In genomic region chr14:25727149-25727510, GRCm38 (mm10) we compare ENCODE assay signal across 13 mouse cellular contexts. TPM values are rescaled to one million over a fixed set of nuclear protein-coding genes. Genes with fewer than 3 reads are reported as not detected.
DNase-seq lines count a peak whose midpoint lies in the region; ATAC-seq and TF ChIP-seq lines count a peak whose summit lies in the region.
"Had no signal": no experiment of that assay in that cellular context is flagged by ENCODE, and none has a peak within 500 bp of the region (broad histone marks: within the 10 kb centered on the region; RNA-seq: fewer than 3 reads in every experiment).

No protein-coding gene starts in this region.

- H3K4me2 ChIP-seq in hindbrain, embryonic 14.5 days (replicated peaks) = no peak overlapping the region
- no peak overlapping the region for H3K4me2 ChIP-seq in stomach, embryonic 16.5 days (ENCODE audit: low read depth, low read length)
- no peak overlapping the region for H3K4me2 ChIP-seq in stomach, postnatal 0 days (replicated peaks; ENCODE audit: low read depth)
- H3K4me2 ChIP-seq in heart, embryonic 15.5 days = no peak overlapping the region
- H3K4me2 ChIP-seq in midbrain, embryonic 15.5 days = no peak overlapping the region
- H3K4me2 ChIP-seq: liver, embryonic 15.5 days; midbrain, embryonic 12.5 days had no signal

- peaks cover 38% of the 10 kb centered on the region for H3K4me1 ChIP-seq in hindbrain, embryonic 10.5 days (replicated peaks)
- peaks cover 11% of the 10 kb centered on the region; the same call in 1 of the 2 replicates for H3K4me1 ChIP-seq in hindbrain, embryonic 14.5 days (replicated peaks; ENCODE audit: control insufficient read depth, insufficient read depth, low read length)
- peaks cover 23% of the 10 kb centered on the region for H3K4me1 ChIP-seq in stomach, embryonic 16.5 days (ENCODE audit: control insufficient read depth, insufficient read depth, low read length)
- peaks cover 9% of the 10 kb centered on the region for H3K4me1 ChIP-seq in stomach, postnatal 0 days (replicated peaks; ENCODE audit: control insufficient read depth, insufficient read depth)
- H3K4me1 ChIP-seq in heart, embryonic 15.5 days (replicated peaks) = peaks cover 37% of the 10 kb centered on the region
- peaks cover 10% of the 10 kb centered on the region; the same call in 1 of the 2 replicates for H3K4me1 ChIP-seq in midbrain, embryonic 15.5 days

- TF ChIP-seq CTCF in stomach, postnatal 0 days (IDR thresholded peaks at IDR 0.05; ENCODE audit: low read depth) = no peak

- H3K27ac ChIP-seq in hindbrain, embryonic 10.5 days = peak overlapping the region; percentile 35; the same call in 1 of the 2 replicates
- no peak overlapping the region for H3K27ac ChIP-seq in hindbrain, embryonic 14.5 days
- H3K27ac ChIP-seq in stomach, embryonic 16.5 days (ENCODE audit: low read length) = peak overlapping the region; percentile 23; the same call in 1 of the 2 replicates
- H3K27ac ChIP-seq in stomach, postnatal 0 days (replicated peaks) = no peak overlapping the region
- H3K27ac ChIP-seq in heart, embryonic 15.5 days = 0 out of 2 replicates have a peak overlapping the region, but pooled peaks have one; percentile 7
- H3K27ac ChIP-seq in midbrain, embryonic 15.5 days = no peak overlapping the region
- H3K27ac ChIP-seq: liver, embryonic 15.5 days; midbrain, embryonic 12.5 days had no signal

- no peak overlapping the region for H3K4me3 ChIP-seq in hindbrain, embryonic 10.5 days
- H3K4me3 ChIP-seq in hindbrain, embryonic 14.5 days (replicated peaks; ENCODE audit: low read length) = no peak overlapping the region
- H3K4me3 ChIP-seq in stomach, embryonic 16.5 days (replicated peaks; ENCODE audit: low read length) = no peak overlapping the region
- no peak overlapping the region for H3K4me3 ChIP-seq in stomach, postnatal 0 days (ENCODE audit: low read depth, low read length)
- H3K4me3 ChIP-seq in heart, embryonic 15.5 days = no peak overlapping the region
- H3K4me3 ChIP-seq in midbrain, embryonic 15.5 days = no peak overlapping the region
- H3K4me3 ChIP-seq: liver, embryonic 15.5 days; midbrain, embryonic 12.5 days had no signal

- TF ChIP-seq EP300 in stomach, postnatal 0 days (optimal IDR thresholded peaks at IDR 0.05) = no peak

- 66% methylated on average over 5 of the region's 5 CpGs for WGBS in hindbrain, embryonic 10.5 days
- 75% methylated on average over 5 of the region's 5 CpGs for WGBS in hindbrain, embryonic 14.5 days
- WGBS in stomach, embryonic 16.5 days = 80% methylated on average over 5 of the region's 5 CpGs
- WGBS in stomach, postnatal 0 days = 76% methylated on average over 5 of the region's 5 CpGs
- WGBS in heart, embryonic 15.5 days = 65% methylated on average over 5 of the region's 5 CpGs
- 87% methylated on average over 5 of the region's 5 CpGs for WGBS in midbrain, embryonic 15.5 days

- no peaks in the 10 kb centered on the region for H3K36me3 ChIP-seq in hindbrain, embryonic 10.5 days
- H3K36me3 ChIP-seq in hindbrain, embryonic 14.5 days (replicated peaks; ENCODE audit: control insufficient read depth, insufficient read depth) = no peaks in the 10 kb centered on the region
- no peaks in the 10 kb centered on the region for H3K36me3 ChIP-seq in stomach, embryonic 16.5 days (ENCODE audit: control insufficient read depth, insufficient read depth, low read length)
- H3K36me3 ChIP-seq in stomach, postnatal 0 days (ENCODE audit: control insufficient read depth, insufficient read depth, low read length) = no peaks in the 10 kb centered on the region
- no peaks in the 10 kb centered on the region for H3K36me3 ChIP-seq in heart, embryonic 15.5 days
- no peaks in the 10 kb centered on the region for H3K36me3 ChIP-seq in midbrain, embryonic 15.5 days (replicated peaks)
- H3K36me3 ChIP-seq: liver, embryonic 15.5 days; midbrain, embryonic 12.5 days had no signal

- ATAC-seq in hindbrain, embryonic 14.5 days (ENCODE audit: low FRiP score) = no peak
- 0 out of 2 replicates have a peak, but pooled peaks have one; percentile 26 for ATAC-seq in stomach, embryonic 16.5 days (ENCODE audit: insufficient read depth, low FRiP score)
- no peak for ATAC-seq in stomach, postnatal 0 days (ENCODE audit: low FRiP score, low TSS enrichment)
- no peak for ATAC-seq in heart, embryonic 15.5 days (replicated peaks; ENCODE audit: insufficient number of reproducible peaks, insufficient read depth, low FRiP score, low read depth)
- no peak for ATAC-seq in erythroblast, adult 5-6 weeks (replicated peaks; ENCODE audit: low FRiP score, poor library complexity, severe bottlenecking)
- no peak for ATAC-seq in midbrain, embryonic 15.5 days (replicated peaks)

- H3K9me3 ChIP-seq in hindbrain, embryonic 10.5 days = no peaks in the 10 kb centered on the region
- H3K9me3 ChIP-seq in hindbrain, embryonic 14.5 days (ENCODE audit: control insufficient read depth, low read length) = no peaks in the 10 kb centered on the region
- H3K9me3 ChIP-seq in stomach, embryonic 16.5 days (replicated peaks; ENCODE audit: control insufficient read depth, low read length) = no peaks in the 10 kb centered on the region
- H3K9me3 ChIP-seq in stomach, postnatal 0 days (ENCODE audit: control insufficient read depth, low read length) = no peaks in the 10 kb centered on the region
- no peaks in the 10 kb centered on the region for H3K9me3 ChIP-seq in heart, embryonic 15.5 days (replicated peaks)
- H3K9me3 ChIP-seq in midbrain, embryonic 15.5 days = no peaks in the 10 kb centered on the region
- H3K9me3 ChIP-seq: liver, embryonic 15.5 days; midbrain, embryonic 12.5 days had no signal

- no peaks in the 10 kb centered on the region for H3K27me3 ChIP-seq in hindbrain, embryonic 10.5 days (ENCODE audit: insufficient read depth, poor library complexity, severe bottlenecking)
- no peaks in the 10 kb centered on the region for H3K27me3 ChIP-seq in hindbrain, embryonic 14.5 days (ENCODE audit: control insufficient read depth, insufficient read depth, low read length)
- no peaks in the 10 kb centered on the region for H3K27me3 ChIP-seq in stomach, embryonic 16.5 days (ENCODE audit: control insufficient read depth, insufficient read depth, low read length)
- H3K27me3 ChIP-seq in stomach, postnatal 0 days (ENCODE audit: control insufficient read depth, insufficient read depth, low read length) = no peaks in the 10 kb centered on the region
- no peaks in the 10 kb centered on the region for H3K27me3 ChIP-seq in heart, embryonic 15.5 days
- H3K27me3 ChIP-seq in midbrain, embryonic 15.5 days (replicated peaks) = no peaks in the 10 kb centered on the region
- H3K27me3 ChIP-seq: liver, embryonic 15.5 days; midbrain, embryonic 12.5 days had no signal

- no peak for DNase-seq in hindbrain, embryonic 10.5 days (ENCODE audit: low spot score)
- DNase-seq in hindbrain, embryonic 14.5 days (ENCODE audit: low spot score) = no peak
- DNase-seq in stomach, postnatal 0 days (ENCODE audit: low spot score) = no peak
- DNase-seq in thymus, postnatal 25 days = no peak
- DNase-seq: cerebellum, adult 2 months; layer of hippocampus, adult 9-11 months; right cerebral cortex, postnatal 25 days had no signal

- no peak overlapping the region for H3K9ac ChIP-seq in hindbrain, embryonic 14.5 days
- H3K9ac ChIP-seq in stomach, embryonic 16.5 days (ENCODE audit: low read length) = no peak overlapping the region
- H3K9ac ChIP-seq in stomach, postnatal 0 days (ENCODE audit: low read length) = no peak overlapping the region
- H3K9ac ChIP-seq in heart, embryonic 15.5 days = no peak overlapping the region
- H3K9ac ChIP-seq in midbrain, embryonic 15.5 days = no peak overlapping the region
- H3K9ac ChIP-seq: liver, embryonic 15.5 days; midbrain, embryonic 12.5 days had no signal

RNA-seq across cellular contexts. Expression of gene Ppif, which starts 33.2 kb away (rescaled TPM):
- polyA plus RNA-seq in hindbrain, embryonic 10.5 days (2016; fragmentation: Nextera tagmentation; extraction: Ambion mirVana) = 47.3 and 55.7 TPM in 2 replicates
- polyA plus RNA-seq in hindbrain, embryonic 14.5 days (2014; fragmentation: Nextera tagmentation; extraction: Ambion mirVana) = 29.5 and 31.8 TPM in 2 replicates
- 47.7 and 69.3 TPM in 2 replicates for polyA plus RNA-seq in stomach, embryonic 16.5 days (2015; fragmentation: Nextera tagmentation; extraction: Ambion mirVana)
- polyA plus RNA-seq in stomach, postnatal 0 days (2015; fragmentation: Nextera tagmentation; extraction: Ambion mirVana) = 66.1 and 74.6 TPM in 2 replicates
- 102 and 108 TPM in 2 replicates for polyA plus RNA-seq in heart, embryonic 15.5 days (2015; fragmentation: Nextera tagmentation; extraction: Ambion mirVana)
- 11.7 and 16.5 TPM in 2 replicates for total RNA-seq in erythroblast, adult 5-6 weeks (2015; ENCODE audit: low replicate concordance)
- total RNA-seq in erythroblast, adult 5-6 weeks (2017; ENCODE audit: low replicate concordance) = 2.6 and 4.7 TPM in 2 replicates
- 30.6 and 32.0 TPM in 2 replicates for polyA plus RNA-seq in midbrain, embryonic 15.5 days (2015; fragmentation: Nextera tagmentation; extraction: Ambion mirVana)

RNA-seq across cellular contexts. Expression of gene Zcchc24, which starts 41.7 kb away (rescaled TPM):
- 8.5 and 10.5 TPM in 2 replicates for polyA plus RNA-seq in hindbrain, embryonic 10.5 days (2016; fragmentation: Nextera tagmentation; extraction: Ambion mirVana)
- polyA plus RNA-seq in hindbrain, embryonic 14.5 days (2014; fragmentation: Nextera tagmentation; extraction: Ambion mirVana) = 18.5 and 19.0 TPM in 2 replicates
- 15.3 and 17.1 TPM in 2 replicates for polyA plus RNA-seq in stomach, embryonic 16.5 days (2015; fragmentation: Nextera tagmentation; extraction: Ambion mirVana)
- 11.3 and 11.9 TPM in 2 replicates for polyA plus RNA-seq in stomach, postnatal 0 days (2015; fragmentation: Nextera tagmentation; extraction: Ambion mirVana)
- polyA plus RNA-seq in heart, embryonic 15.5 days (2015; fragmentation: Nextera tagmentation; extraction: Ambion mirVana) = 22.4 and 26.8 TPM in 2 replicates
- 2.7 TPM in 1 of 2 replicates, not detected in the other for total RNA-seq in erythroblast, adult 5-6 weeks (2015; ENCODE audit: low replicate concordance)
- 0.94 and 0.98 TPM in 2 replicates for total RNA-seq in erythroblast, adult 5-6 weeks (2017; ENCODE audit: low replicate concordance)
- 12.3 and 14.2 TPM in 2 replicates for polyA plus RNA-seq in midbrain, embryonic 15.5 days (2015; fragmentation: Nextera tagmentation; extraction: Ambion mirVana)

Comparison
In these comparisons a context has a peak if more than half of its experiments do, and no peak if none do; other contexts are left out.
1. H3K27ac ChIP-seq: peak in hindbrain, embryonic 10.5 days (single experiment), stomach, embryonic 16.5 days (single experiment) and heart, embryonic 15.5 days (single experiment); none in hindbrain, embryonic 14.5 days (single experiment), stomach, postnatal 0 days (single experiment) and midbrain, embryonic 15.5 days (single experiment).